8 mouse cellular contexts compared by ENCODE assay signal in genomic region chr17:70989430-70989829, GRCm38 (mm10). TPM values are rescaled to one million over a fixed set of nuclear protein-coding genes. Genes with fewer than 3 reads are reported as not detected.
DNase-seq lines count a peak whose midpoint lies in the region; ATAC-seq and TF ChIP-seq lines count a peak whose summit lies in the region.

No protein-coding gene starts in this region.

- 35% methylated on average over 8 of the region's 8 CpGs for WGBS in kidney, postnatal 0 days
- 64% methylated on average over 8 of the region's 8 CpGs for WGBS in embryonic facial prominence, embryonic 10.5 days
- 45% methylated on average over 8 of the region's 8 CpGs for WGBS in intestine, embryonic 15.5 days

- peak overlapping the region; percentile 71 for H3K4me2 ChIP-seq in kidney, postnatal 0 days (ENCODE audit: low read length)
- peak overlapping the region; percentile 74 for H3K4me2 ChIP-seq in intestine, embryonic 15.5 days (replicated peaks)
- H3K4me2 ChIP-seq in myocyte (ENCODE audit: low read depth) = peak overlapping the region; percentile 79

- peak overlapping the region; percentile 71 for H3K4me3 ChIP-seq in kidney, postnatal 0 days (replicated peaks; ENCODE audit: low read depth, low read length)
- H3K4me3 ChIP-seq in embryonic facial prominence, embryonic 10.5 days = peak overlapping the region; percentile 85
- peak overlapping the region; percentile 89 for H3K4me3 ChIP-seq in intestine, embryonic 15.5 days (replicated peaks)
- peak overlapping the region; percentile 27 for H3K4me3 ChIP-seq in myocyte

- no peak for ATAC-seq in kidney, postnatal 0 days (replicated peaks; ENCODE audit: low FRiP score, low read depth)
- no peak for ATAC-seq in intestine, embryonic 15.5 days

- peaks cover 16% of the 10 kb centered on the region for H3K4me1 ChIP-seq in kidney, postnatal 0 days (replicated peaks; ENCODE audit: insufficient read depth, low read length)
- H3K4me1 ChIP-seq in embryonic facial prominence, embryonic 10.5 days = peaks cover 54% of the 10 kb centered on the region
- H3K4me1 ChIP-seq in intestine, embryonic 15.5 days (replicated peaks) = peaks cover 16% of the 10 kb centered on the region

- TF ChIP-seq CTCF in kidney, postnatal 0 days (IDR thresholded peaks at IDR 0.05; ENCODE audit: low read depth) = no peak

- DNase-seq in kidney, postnatal 0 days (ENCODE audit: low spot score) = no peak
- DNase-seq in kidney, adult 9 months = no peak
- no peak for DNase-seq in embryonic facial prominence, embryonic 10.5 days (ENCODE audit: low spot score)
- DNase-seq in cerebellum, postnatal 14 days = no peak
- no peak for DNase-seq in spleen, postnatal 14 days (ENCODE audit: low spot score in 2 of 2)
- DNase-seq in gastrocnemius, postnatal 4 days (ENCODE audit: low spot score in 2 of 2) = no peak

- no peak for TF ChIP-seq POLR2A in myocyte (IDR thresholded peaks at IDR 0.05; ENCODE audit: insufficient read length, low read depth)

- peak overlapping the region; percentile 73 for H3K9ac ChIP-seq in kidney, postnatal 0 days (ENCODE audit: low read depth, low read length)
- peak overlapping the region; percentile 90 for H3K9ac ChIP-seq in intestine, embryonic 15.5 days

- peak overlapping the region; percentile 2 for H3ac ChIP-seq in myocyte (ENCODE audit: control insufficient read depth, insufficient read length)

- no peaks in the 10 kb centered on the region for H3K9me3 ChIP-seq in kidney, postnatal 0 days (replicated peaks; ENCODE audit: low read length)
- H3K9me3 ChIP-seq in embryonic facial prominence, embryonic 10.5 days = no peaks in the 10 kb centered on the region
- H3K9me3 ChIP-seq in intestine, embryonic 15.5 days = no peaks in the 10 kb centered on the region

- peaks cover 48% of the 10 kb centered on the region for H3K79me2 ChIP-seq in myocyte (ENCODE audit: control insufficient read depth, insufficient read depth)

- no peaks in the 10 kb centered on the region for H3K27me3 ChIP-seq in kidney, postnatal 0 days (ENCODE audit: insufficient read depth, low read length)
- H3K27me3 ChIP-seq in embryonic facial prominence, embryonic 10.5 days (replicated peaks; ENCODE audit: low read depth, poor library complexity, severe bottlenecking) = no peaks in the 10 kb centered on the region
- H3K27me3 ChIP-seq in intestine, embryonic 15.5 days (replicated peaks) = no peaks in the 10 kb centered on the region
- no peaks in the 10 kb centered on the region for H3K27me3 ChIP-seq in myocyte (ENCODE audit: control insufficient read depth, insufficient read depth, insufficient read length)

- peaks cover 14% of the 10 kb centered on the region for H3K36me3 ChIP-seq in kidney, postnatal 0 days (ENCODE audit: insufficient read depth, low read length)
- peaks cover 61% of the 10 kb centered on the region for H3K36me3 ChIP-seq in embryonic facial prominence, embryonic 10.5 days (replicated peaks)
- peaks cover 5% of the 10 kb centered on the region; the same call in 1 of the 2 replicates for H3K36me3 ChIP-seq in intestine, embryonic 15.5 days
- peaks cover 38% of the 10 kb centered on the region for H3K36me3 ChIP-seq in myocyte (ENCODE audit: control insufficient read depth, insufficient read depth)

- peak overlapping the region; percentile 43; the same call in 1 of the 2 replicates for H3K27ac ChIP-seq in kidney, postnatal 0 days
- H3K27ac ChIP-seq in embryonic facial prominence, embryonic 10.5 days (replicated peaks) = no peak overlapping the region
- peak overlapping the region; percentile 96; the same call in 1 of the 2 replicates for H3K27ac ChIP-seq in intestine, embryonic 15.5 days

TF ChIP-seq in myocyte, 11 proteins besides CTCF, POLR2A, EP300 and RAD21:
- TF ChIP-seq POLR2AphosphoS2 (IDR thresholded peaks at IDR 0.05; ENCODE audit: insufficient read length, low read depth) (no peak), CEBPB (IDR thresholded peaks at IDR 0.05; ENCODE audit: insufficient read depth, poor library complexity, severe bottlenecking) (no peak), MAX (IDR thresholded peaks at IDR 0.05; ENCODE audit: low read depth) (no peak), REST (IDR thresholded peaks at IDR 0.05; ENCODE audit: insufficient read depth, insufficient read length) (no peak), MYOD1 (IDR thresholded peaks at IDR 0.05; ENCODE audit: control insufficient read depth in 1 of 3, insufficient read length in 2 of 3, low read depth in 2 of 3) (no peak)
TF ChIP-seq in myocyte: peak in this region for 0.

RNA-seq across cellular contexts. Expression of gene Myom1, which starts 13.0 kb away (rescaled TPM):
- 2.8 and 3.0 TPM in 2 replicates for polyA plus RNA-seq in kidney, postnatal 0 days (2015; fragmentation: Nextera tagmentation; extraction: Ambion mirVana)
- polyA plus RNA-seq in embryonic facial prominence, embryonic 10.5 days (2016; fragmentation: Nextera tagmentation; extraction: Ambion mirVana) = 2.5 and 3.4 TPM in 2 replicates
- 11.1 and 12.6 TPM in 2 replicates for polyA plus RNA-seq in intestine, embryonic 15.5 days (2015; fragmentation: Nextera tagmentation; extraction: Ambion mirVana)
- 52.7 TPM for polyA plus RNA-seq in myocyte (2012; fragmentation: generic; extraction: Trizol)
- total RNA-seq in gastrocnemius, postnatal 4 days (2021) = 100 to 1,000 TPM; 917 to 927 TPM

RNA-seq across cellular contexts. Expression of gene Myl12a, which starts 13.2 kb away (rescaled TPM):
- polyA plus RNA-seq in kidney, postnatal 0 days (2015; fragmentation: Nextera tagmentation; extraction: Ambion mirVana) = 852 and 897 TPM in 2 replicates
- 439 and 451 TPM in 2 replicates for polyA plus RNA-seq in embryonic facial prominence, embryonic 10.5 days (2016; fragmentation: Nextera tagmentation; extraction: Ambion mirVana)
- polyA plus RNA-seq in intestine, embryonic 15.5 days (2015; fragmentation: Nextera tagmentation; extraction: Ambion mirVana) = 490 and 556 TPM in 2 replicates
- 880 TPM for polyA plus RNA-seq in myocyte (2012; fragmentation: generic; extraction: Trizol)
- total RNA-seq in gastrocnemius, postnatal 4 days (2021) = 100 to 1,000 TPM; 712 to 757 TPM

Comparison
In these comparisons a context has a peak if more than half of its experiments do, and no peak if none do; other contexts are left out.
1. H3K4me3 ChIP-seq: peak in every context shown above with its lines; median percentile 89 in intestine, embryonic 15.5 days; 85 in embryonic facial prominence, embryonic 10.5 days; 71 in kidney, postnatal 0 days; 27 in myocyte.